In the genomic region with DNA sequence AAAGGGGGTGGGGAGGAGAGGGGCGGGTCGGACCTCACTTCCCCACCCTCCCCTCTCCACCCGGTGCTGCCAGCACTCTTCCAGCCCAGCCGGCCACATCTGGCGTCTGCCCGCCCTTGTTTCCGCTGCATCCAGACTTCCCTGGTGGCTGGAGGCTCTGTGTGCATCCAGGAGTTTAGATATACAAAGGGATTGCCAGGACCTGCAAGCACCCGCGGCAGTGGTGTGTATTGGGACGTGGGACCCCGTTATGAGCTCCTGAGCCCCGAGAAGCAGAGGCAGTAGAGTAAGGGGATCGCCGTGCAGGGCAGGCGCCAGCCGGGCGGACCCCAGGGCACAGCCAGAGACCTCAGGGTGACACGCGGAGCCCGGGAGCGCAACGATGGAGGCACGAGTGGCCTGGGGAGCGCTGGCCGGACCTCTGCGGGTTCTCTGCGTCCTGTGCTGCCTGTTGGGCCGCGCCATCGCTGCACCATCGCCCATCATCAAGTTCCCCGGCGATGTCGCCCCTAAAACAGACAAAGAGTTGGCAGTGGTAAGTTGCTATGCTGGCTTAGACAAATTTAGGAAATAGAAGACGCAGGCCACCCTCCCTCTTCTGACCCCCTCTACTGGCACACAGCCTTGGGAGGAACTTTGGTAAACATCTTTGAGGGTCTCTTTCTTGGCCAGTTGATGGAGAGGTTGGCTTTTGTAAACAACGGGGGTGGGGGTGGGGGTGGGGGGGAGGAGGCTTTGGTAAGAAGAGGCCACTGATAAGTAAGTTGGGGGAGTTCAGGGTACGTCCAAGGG, we compare ENCODE assay signal across 9 mouse cellular contexts. TPM values are rescaled to one million over a fixed set of nuclear protein-coding genes. Genes with fewer than 3 reads are reported as not detected.
DNase-seq lines count a peak whose midpoint lies in the region; ATAC-seq lines count a peak whose summit lies in the region.
"Had no signal": no experiment of that assay in that cellular context is flagged by ENCODE, and none has a peak within 500 bp of the region (broad histone marks: within the 10 kb centered on the region; RNA-seq: fewer than 3 reads in every experiment).

A gene (plus strand): TSS at position 49 of the 792 bp plus-strand sequence.

- peaks cover 12% of the 10 kb centered on the region for H3K27me3 ChIP-seq in forebrain, embryonic 16.5 days (replicated peaks; ENCODE audit: control insufficient read depth, insufficient read depth, low read length)
- H3K27me3 ChIP-seq in liver, embryonic 12.5 days (replicated peaks) = peaks cover 26% of the 10 kb centered on the region
- no peaks in the 10 kb centered on the region for H3K27me3 ChIP-seq in neural tube, embryonic 11.5 days (ENCODE audit: control insufficient read depth, insufficient read depth, low read length)
- H3K27me3 ChIP-seq: CH12.LX had no signal

- DNase-seq in ovary, adult 18-20 months (ENCODE audit: low spot score) = peak; percentile 37
- DNase-seq in ovary, postnatal 14 days (ENCODE audit: low spot score) = no peak
- peak; percentile 69 for DNase-seq in neural tube, embryonic 11.5 days (ENCODE audit: low spot score)
- DNase-seq in spleen, postnatal 14 days (ENCODE audit: low spot score in 2 of 2) = no peak
- no peak for DNase-seq in layer of hippocampus, adult 9-10 months (ENCODE audit: low spot score)

- peak within 1 kb of the TSS; percentile 56 for H3K4me2 ChIP-seq in forebrain, embryonic 16.5 days (ENCODE audit: low read length)
- H3K4me2 ChIP-seq in liver, embryonic 12.5 days = peak within 1 kb of the TSS; percentile 51
- H3K4me2 ChIP-seq in neural tube, embryonic 11.5 days (ENCODE audit: low read depth) = peak within 1 kb of the TSS; percentile 65

- 2% methylated on average over 35 of the region's 37 CpGs for WGBS in forebrain, embryonic 16.5 days
- 2% methylated on average over 36 of the region's 37 CpGs for WGBS in liver, embryonic 12.5 days (ENCODE audit: insufficient replicate concordance)
- WGBS in neural tube, embryonic 11.5 days = 1% methylated on average over 37 of the region's 37 CpGs

- no peak within 1 kb of the TSS for H3K27ac ChIP-seq in forebrain, embryonic 16.5 days (ENCODE audit: low read length)
- H3K27ac ChIP-seq in liver, embryonic 12.5 days = 0 out of 2 replicates have a peak within 1 kb of the TSS, but pooled peaks have one; percentile 28
- 0 out of 2 replicates have a peak within 1 kb of the TSS, but pooled peaks have one; percentile 14 for H3K27ac ChIP-seq in neural tube, embryonic 11.5 days (ENCODE audit: low read depth, low read length)

- no peaks in the 10 kb centered on the region for H3K36me3 ChIP-seq in forebrain, embryonic 16.5 days (ENCODE audit: control insufficient read depth, insufficient read depth)
- H3K36me3 ChIP-seq in liver, embryonic 12.5 days = no peaks in the 10 kb centered on the region
- H3K36me3 ChIP-seq in neural tube, embryonic 11.5 days (ENCODE audit: control insufficient read depth, insufficient read depth, low read length) = no peaks in the 10 kb centered on the region

- ATAC-seq in forebrain, embryonic 16.5 days = peak; percentile 36
- peak; percentile 25 to 52; a peak in 1 of 4 replicates for ATAC-seq in hematopoietic stem cell, adult 5-6 weeks (replicated peaks in 1 of 2; ENCODE audit: insufficient read depth in 1 of 2, low FRiP score in 2 of 2, low TSS enrichment in 1 of 2, low read depth in 1 of 2, poor library complexity in 2 of 2, severe bottlenecking in 2 of 2)
- 0 out of 2 replicates have a peak, but pooled peaks have one; percentile 30 for ATAC-seq in liver, embryonic 12.5 days
- no peak; the same call in 1 of the 2 replicates for ATAC-seq in neural tube, embryonic 11.5 days (ENCODE audit: insufficient read depth, low FRiP score, low TSS enrichment)

- peaks cover 17% of the 10 kb centered on the region for H3K4me1 ChIP-seq in forebrain, embryonic 16.5 days (replicated peaks; ENCODE audit: control insufficient read depth, insufficient read depth, low read length)
- no peaks in the 10 kb centered on the region for H3K4me1 ChIP-seq in liver, embryonic 12.5 days
- no peaks in the 10 kb centered on the region for H3K4me1 ChIP-seq in neural tube, embryonic 11.5 days (ENCODE audit: control insufficient read depth, insufficient read depth, low read length)

- no peaks in the 10 kb centered on the region for H3K9me3 ChIP-seq in forebrain, embryonic 16.5 days (ENCODE audit: control insufficient read depth, low read length)
- no peaks in the 10 kb centered on the region for H3K9me3 ChIP-seq in liver, embryonic 12.5 days (replicated peaks)
- no peaks in the 10 kb centered on the region for H3K9me3 ChIP-seq in neural tube, embryonic 11.5 days (ENCODE audit: control insufficient read depth, low read length)

- peak within 1 kb of the TSS; percentile 38 for H3K4me3 ChIP-seq in forebrain, embryonic 16.5 days (replicated peaks; ENCODE audit: low read length)
- H3K4me3 ChIP-seq in liver, embryonic 12.5 days = peak within 1 kb of the TSS; percentile 40
- H3K4me3 ChIP-seq in neural tube, embryonic 11.5 days (ENCODE audit: low read depth, low read length) = peak within 1 kb of the TSS; percentile 44

- H3K9ac ChIP-seq in forebrain, embryonic 16.5 days (replicated peaks; ENCODE audit: low read depth, low read length) = peak within 1 kb of the TSS; percentile 55
- peak within 1 kb of the TSS; percentile 43 for H3K9ac ChIP-seq in liver, embryonic 12.5 days
- H3K9ac ChIP-seq in neural tube, embryonic 11.5 days (ENCODE audit: low read length) = peak within 1 kb of the TSS; percentile 78

RNA-seq across cellular contexts. Expression of the gene that starts here (rescaled TPM):
- polyA plus RNA-seq in forebrain, embryonic 16.5 days (2015; fragmentation: Nextera tagmentation; extraction: Ambion mirVana) = 10.3 and 16.8 TPM in 2 replicates
- 4.6 and 15.1 TPM in 2 replicates for total RNA-seq in hematopoietic stem cell, adult 5-6 weeks (2017)
- polyA plus RNA-seq in liver, embryonic 12.5 days (2016; fragmentation: Nextera tagmentation; extraction: Ambion mirVana) = 22.6 and 25.3 TPM in 2 replicates
- 79.8 and 90.7 TPM in 2 replicates for polyA plus RNA-seq in neural tube, embryonic 11.5 days (2014; fragmentation: Nextera tagmentation; extraction: Ambion mirVana)
- total RNA-seq: CH12.LX had no signal

Comparison
In these comparisons a context has a peak if more than half of its experiments do, and no peak if none do; other contexts are left out.
1. DNase-seq: peak in ovary, adult 18-20 months (single experiment) and neural tube, embryonic 11.5 days (single experiment); none in ovary, postnatal 14 days (single experiment), spleen, postnatal 14 days (0 of 2) and layer of hippocampus, adult 9-10 months (single experiment).
2. Peak in every context shown above with its lines, with median percentiles within 50 percentile points of each other: H3K4me2 ChIP-seq, H3K4me3 ChIP-seq and H3K9ac ChIP-seq.